Mouse (Mus musculus): Measurements from ENCODE around the gene Zfp182. TPM values are rescaled to one million over a fixed set of nuclear protein-coding genes. Genes with fewer than 3 reads are reported as not detected.

Zfp182 gene
- polyA plus RNA-seq, 1 experiment from 2014 or later, result 4.8 TPM

DNA sequence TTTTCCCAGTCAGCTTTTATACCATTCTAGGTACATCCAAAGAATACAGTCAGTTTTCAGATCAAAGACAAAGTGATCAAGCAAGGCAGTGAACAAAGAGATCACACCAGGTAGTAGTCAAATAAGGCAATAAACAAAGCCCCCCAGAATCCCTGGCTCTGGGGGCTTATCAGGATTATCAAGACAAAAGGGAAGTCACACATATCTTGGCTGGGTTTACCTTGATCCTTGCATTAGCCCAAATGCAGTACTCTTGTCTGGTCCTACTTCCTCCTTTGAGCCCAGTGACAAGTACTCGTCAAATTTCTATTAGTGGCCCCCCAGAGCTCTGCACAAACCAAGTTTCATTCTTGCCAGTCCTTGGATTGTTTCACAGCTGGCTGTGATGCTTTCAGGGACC lies 81.2 kb downstream of the Zfp182 start:
- Histone ChIP-seq H3K9ac (ENCODE audit: low read length) (no peak overlapping the region), H3K4me2 (ENCODE audit: low read length) (no peak overlapping the region), H3K27ac (replicated peaks in 1 of 2; ENCODE audit: control insufficient read depth in 1 of 2, insufficient read depth in 1 of 2, low read depth in 2 of 2, low read length in 2 of 2) (no peak overlapping the region), H3K4me1 (ENCODE audit: control insufficient read depth in 2 of 2, insufficient read depth in 2 of 2, low read length in 2 of 2) (no peaks in the 10 kb centered on the region), H3K36me3 (ENCODE audit: control insufficient read depth, insufficient read depth, low read length) (0 out of 2 replicates have a peak, but pooled peaks cover under 1% of the 10 kb centered on the region), H3K9me3 (ENCODE audit: control insufficient read depth, low read length) (no peaks in the 10 kb centered on the region), H3K27me3 (ENCODE audit: control insufficient read depth, insufficient read depth, low read length) (no peaks in the 10 kb centered on the region), H3K4me3 (ENCODE audit: control insufficient read depth in 1 of 2, insufficient read depth in 1 of 2, low read depth in 1 of 2, low read length in 2 of 2) (no peak overlapping the region)
- 40% methylated on average over 1 of the region's 1 CpGs for WGBS
- no peak for ATAC-seq (ENCODE audit: insufficient number of reproducible peaks, insufficient read depth, low FRiP score, low read depth)

Other genes with a start within 250 kb of the Zfp182 start
- gene Timp1, start 192.2 kb downstream of the Zfp182 start, polyA plus RNA-seq (2014; fragmentation: Nextera tagmentation; extraction: Ambion mirVana), result 32.3 and 33.8 TPM in 2 replicates
- 0.08 and 0.38 TPM in 2 replicates for gene Syn1, start 141.3 kb downstream of the Zfp182 start, polyA plus RNA-seq (2014; fragmentation: Nextera tagmentation; extraction: Ambion mirVana)
- 2.5 and 4.3 TPM in 2 replicates for gene Cfp, start 130.8 kb downstream of the Zfp182 start, polyA plus RNA-seq (2014; fragmentation: Nextera tagmentation; extraction: Ambion mirVana)
- 5.3 and 7.1 TPM in 2 replicates for gene Elk1, start 111.7 kb downstream of the Zfp182 start, polyA plus RNA-seq (2014; fragmentation: Nextera tagmentation; extraction: Ambion mirVana)
- gene Uxt, start 100.3 kb downstream of the Zfp182 start, polyA plus RNA-seq (2014; fragmentation: Nextera tagmentation; extraction: Ambion mirVana), result 51.1 and 52.6 TPM in 2 replicates
- gene Spaca5, start 6.1 kb upstream of the Zfp182 start, polyA plus RNA-seq (2014; fragmentation: Nextera tagmentation; extraction: Ambion mirVana), result not detected in 2 replicates
- 0.92 and 1.1 TPM in 2 replicates for gene Zfp300, start 27.2 kb upstream of the Zfp182 start, polyA plus RNA-seq (2014; fragmentation: Nextera tagmentation; extraction: Ambion mirVana)
- gene Ssxa1, start 53.5 kb upstream of the Zfp182 start, polyA plus RNA-seq (2014; fragmentation: Nextera tagmentation; extraction: Ambion mirVana), result not detected in 2 replicates
- gene Gm21876, start 113.3 kb upstream of the Zfp182 start, polyA plus RNA-seq (2014; fragmentation: Nextera tagmentation; extraction: Ambion mirVana), result not detected in 2 replicates

Measured in heart, embryonic 14.5 days (tissue).